Mouse (Mus musculus) liver, embryonic 13.5 days (tissue): ENCODE data around the gene Cacul1. TPM values are rescaled to one million over a fixed set of nuclear protein-coding genes. Genes with fewer than 3 reads are reported as not detected.

Source experiments
- ATAC-seq: fragments of 200-750 bp; cut with Nextera tagmentation; 2 replicates; pipeline ENCODE4 v1.8.0; 2017; ENCODE audit warnings: low read depth, mild to moderate bottlenecking, moderate number of reproducible peaks, moderate library complexity
- DNase-seq: peaks from one replicate; pipeline ENCODE4 v3.0.0; 2022
- H3K27ac ChIP-seq: fragments of 300-500 bp; sonication (generic); 2 replicates; pipeline ENCODE4 v1.5.1; 2015; ENCODE audit warnings: moderate library complexity, mild to moderate bottlenecking, inconsistent platforms
- H3K27me3 ChIP-seq: fragments of 300-500 bp; sonication (generic); 2 replicates; pipeline ENCODE4 v1.6.1; 2015; ENCODE audit warnings: mild to moderate bottlenecking, inconsistent platforms
- H3K36me3 ChIP-seq: fragments of 300-500 bp; sonication (generic); 2 replicates; pipeline ENCODE4 v1.6.1; 2015; ENCODE audit warnings: mild to moderate bottlenecking, inconsistent platforms
- H3K4me1 ChIP-seq: fragments of 300-500 bp; sonication (generic); replicated peaks from 2 replicates; pipeline ENCODE4 v1.6.1; 2015; ENCODE audit warnings: inconsistent platforms
- H3K4me2 ChIP-seq: fragments of 300-500 bp; sonication (generic); 2 replicates; pipeline ENCODE4 v1.6.1; 2015; ENCODE audit warnings: inconsistent platforms, mild to moderate bottlenecking, moderate library complexity
- H3K4me3 ChIP-seq: fragments of 300-500 bp; sonication (generic); replicated peaks from 2 replicates; pipeline ENCODE4 v1.5.1; 2015; ENCODE audit warnings: mild to moderate bottlenecking, inconsistent platforms
- H3K9ac ChIP-seq: fragments of 300-500 bp; sonication (generic); 2 replicates; pipeline ENCODE4 v1.6.1; 2015; ENCODE audit warnings: mild to moderate bottlenecking, inconsistent platforms
- H3K9me3 ChIP-seq: fragments of 300-500 bp; sonication (generic); replicated peaks from 2 replicates; pipeline ENCODE4 v1.6.1; 2016; ENCODE audit warnings: inconsistent platforms
- WGBS: fragments of 180-500 bp; shearing (Covaris S2); methylation state at CpG from one replicate; pipeline ENCODE4 v1.1.7; 2015; ENCODE audit not compliant: insufficient replicate concordance; 5-methylcytosine and 5-hydroxymethylcytosine counted together
- polyA plus RNA-seq: library from polyadenylated mRNA; unstranded; fragments of >200 nt; fragmentation: Nextera tagmentation; extraction: Ambion mirVana; gene quantifications from 2 replicates; pipeline ENCODE4 v1.2.1, GENCODE M21; 2015

Cacul1 gene
- polyA plus RNA-seq, 1 experiment from 2014 or later: 8.9 TPM

DNA sequence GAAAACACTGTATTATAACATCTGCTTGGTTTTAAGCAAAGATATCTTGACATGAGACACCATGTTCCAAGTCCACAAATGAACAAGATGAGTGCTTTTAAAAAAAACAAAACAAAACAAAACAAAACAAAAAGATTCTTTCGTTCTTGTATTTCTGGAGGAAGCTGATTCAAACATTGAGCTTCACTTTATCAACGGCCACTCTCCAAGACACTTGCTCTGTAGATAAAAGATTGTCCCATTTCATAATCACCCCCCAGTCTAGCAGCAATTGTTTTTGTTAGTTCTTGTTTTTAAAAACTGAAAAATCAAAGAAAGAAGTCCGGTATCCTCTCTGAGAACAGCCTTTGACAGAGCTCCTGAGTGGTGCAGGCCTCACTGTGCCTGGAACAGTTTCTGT is 52.2 kb downstream of the Cacul1 start:
- no peak overlapping the region for H3K4me2 ChIP-seq
- 63% methylated on average over 3 of the region's 3 CpGs for WGBS
- no peak overlapping the region for H3K4me3 ChIP-seq
- DNase-seq (no peak), ATAC-seq (no peak)
- no peak overlapping the region for H3K27ac ChIP-seq
- H3K36me3 ChIP-seq: peaks cover 17% of the 10 kb centered on the region
- H3K9ac ChIP-seq: no peak overlapping the region
- no peaks in the 10 kb centered on the region for H3K9me3 ChIP-seq
- H3K27me3 ChIP-seq: no peaks in the 10 kb centered on the region
- no peaks in the 10 kb centered on the region for H3K4me1 ChIP-seq

GRCm38 (mm10) chr19:60526876-60527275 is 53.9 kb downstream of the Cacul1 start:
- DNase-seq (no peak), ATAC-seq (no peak)
- Histone ChIP-seq H3K27ac (no peak overlapping the region), H3K4me2 (no peak overlapping the region), H3K36me3 (peaks cover 15% of the 10 kb centered on the region), H3K9me3 (no peaks in the 10 kb centered on the region), H3K27me3 (no peaks in the 10 kb centered on the region), H3K9ac (no peak overlapping the region), H3K4me3 (no peak overlapping the region), H3K4me1 (no peaks in the 10 kb centered on the region)
- 77% methylated on average over 4 of the region's 4 CpGs for WGBS

DNA sequence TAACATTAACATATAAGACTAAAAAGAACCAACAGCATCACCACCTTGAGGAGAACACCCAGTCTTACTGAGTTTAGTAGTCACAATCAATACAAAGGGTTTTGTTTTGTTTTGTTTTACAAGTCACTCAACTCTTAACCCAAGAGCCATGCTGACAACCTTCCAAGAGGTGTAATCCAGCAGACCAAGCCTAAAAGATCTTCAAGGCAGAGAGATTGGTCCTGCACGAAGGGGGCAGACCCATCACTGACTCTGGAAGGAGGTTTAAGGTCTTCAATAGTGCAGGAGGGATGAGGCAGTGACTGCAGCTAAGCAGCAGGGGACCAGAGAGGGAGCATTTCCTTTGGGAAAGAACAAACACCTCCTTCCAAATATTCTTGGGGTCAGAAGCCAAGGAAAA is 55.7 kb downstream of the Cacul1 start:
- ATAC-seq: no peak
- Histone ChIP-seq H3K27ac (no peak overlapping the region), H3K4me2 (no peak overlapping the region), H3K9ac (no peak overlapping the region), H3K4me1 (no peaks in the 10 kb centered on the region), H3K27me3 (no peaks in the 10 kb centered on the region), H3K36me3 (peaks cover 15% of the 10 kb centered on the region), H3K9me3 (no peaks in the 10 kb centered on the region), H3K4me3 (no peak overlapping the region)
- DNase-seq: no peak
- 76% methylated on average over 1 of the region's 1 CpGs for WGBS

DNA sequence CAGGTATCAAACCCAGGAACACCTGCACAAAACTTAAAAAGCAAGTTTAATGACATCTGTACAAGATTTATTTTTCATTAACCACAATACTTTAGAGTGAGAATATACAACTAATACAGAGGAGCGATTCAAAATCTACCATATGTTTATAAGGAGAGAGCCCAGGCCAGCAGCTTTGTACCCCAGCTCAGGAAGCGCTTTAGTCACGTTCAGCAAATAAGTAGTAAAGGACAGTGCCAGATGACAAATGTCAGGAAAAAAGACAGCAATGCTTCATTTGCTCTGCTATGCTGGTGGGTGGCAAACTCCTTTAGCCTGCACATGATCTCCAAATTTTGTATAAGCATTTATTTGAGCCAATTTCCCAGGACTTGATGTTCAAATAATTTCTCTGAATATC is 56.1 kb downstream of the Cacul1 start:
- Histone ChIP-seq H3K27ac (no peak overlapping the region), H3K9ac (no peak overlapping the region), H3K4me2 (no peak overlapping the region), H3K9me3 (no peaks in the 10 kb centered on the region), H3K4me3 (no peak overlapping the region), H3K36me3 (peaks cover 11% of the 10 kb centered on the region), H3K27me3 (no peaks in the 10 kb centered on the region), H3K4me1 (no peaks in the 10 kb centered on the region)
- DNase-seq (no peak), ATAC-seq (no peak)
- WGBS: 77% methylated on average over 3 of the region's 3 CpGs

DNA sequence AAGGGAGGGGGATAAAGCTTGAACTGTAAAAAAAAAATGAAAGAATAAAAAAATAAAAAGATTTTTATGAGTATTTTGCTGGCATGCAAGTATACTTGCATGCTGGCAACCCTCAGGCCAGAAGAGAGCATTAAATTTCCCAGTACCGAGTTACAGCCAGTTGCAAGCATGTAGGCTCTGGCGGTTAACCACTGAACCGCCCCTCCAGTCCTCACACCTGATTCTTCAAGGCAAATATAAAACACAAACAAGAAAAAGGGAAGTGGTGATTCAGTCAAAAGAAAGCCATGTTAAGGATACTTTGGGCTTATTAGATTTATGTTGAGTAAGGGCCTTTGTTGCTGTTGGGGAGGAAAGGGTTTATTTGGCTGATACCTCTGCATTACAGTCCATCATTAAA is 60.7 kb downstream of the Cacul1 start:
- WGBS: 58% methylated on average over 3 of the region's 3 CpGs
- no peaks in the 10 kb centered on the region for H3K27me3 ChIP-seq
- H3K4me2 ChIP-seq: no peak overlapping the region
- no peaks in the 10 kb centered on the region for H3K9me3 ChIP-seq
- no peak overlapping the region for H3K4me3 ChIP-seq
- no peak for DNase-seq
- ATAC-seq: no peak
- H3K36me3 ChIP-seq: no peaks in the 10 kb centered on the region
- no peak overlapping the region for H3K27ac ChIP-seq
- H3K9ac ChIP-seq: no peak overlapping the region
- no peaks in the 10 kb centered on the region for H3K4me1 ChIP-seq

GRCm38 (mm10) chr19:60515064-60515463 is 65.8 kb downstream of the Cacul1 start:
- Histone ChIP-seq H3K4me2 (no peak overlapping the region), H3K27me3 (no peaks in the 10 kb centered on the region), H3K4me1 (no peaks in the 10 kb centered on the region), H3K27ac (no peak overlapping the region), H3K4me3 (no peak overlapping the region), H3K9me3 (no peaks in the 10 kb centered on the region), H3K9ac (no peak overlapping the region), H3K36me3 (no peaks in the 10 kb centered on the region)
- DNase-seq (no peak), ATAC-seq (no peak)
- 43% methylated on average over 2 of the region's 2 CpGs for WGBS

DNA sequence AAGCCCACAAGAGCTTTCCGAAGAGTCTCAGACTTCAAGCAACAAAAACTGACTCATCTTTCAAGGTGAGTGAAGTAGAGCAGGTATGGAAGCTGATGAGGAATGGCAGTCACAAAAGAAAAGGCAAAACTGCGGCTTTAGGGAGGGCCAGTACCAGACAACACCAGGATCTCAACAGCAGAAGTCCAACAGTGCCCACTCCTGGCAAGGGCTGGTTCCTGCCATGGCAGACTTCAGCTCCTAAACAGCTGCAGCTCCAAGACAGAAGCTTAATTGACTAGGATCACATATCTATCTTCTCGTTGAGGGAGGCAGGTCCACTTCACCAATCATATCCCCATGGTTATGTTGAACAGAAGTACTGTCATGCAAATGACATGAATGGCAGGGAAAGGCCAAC is 67.4 kb downstream of the Cacul1 start:
- Histone ChIP-seq H3K9ac (no peak overlapping the region), H3K9me3 (no peaks in the 10 kb centered on the region), H3K36me3 (no peaks in the 10 kb centered on the region), H3K27me3 (no peaks in the 10 kb centered on the region), H3K27ac (no peak overlapping the region), H3K4me1 (no peaks in the 10 kb centered on the region), H3K4me2 (no peak overlapping the region), H3K4me3 (no peak overlapping the region)
- no peak for DNase-seq
- 39% methylated on average over 3 of the region's 3 CpGs for WGBS
- ATAC-seq: no peak

DNA sequence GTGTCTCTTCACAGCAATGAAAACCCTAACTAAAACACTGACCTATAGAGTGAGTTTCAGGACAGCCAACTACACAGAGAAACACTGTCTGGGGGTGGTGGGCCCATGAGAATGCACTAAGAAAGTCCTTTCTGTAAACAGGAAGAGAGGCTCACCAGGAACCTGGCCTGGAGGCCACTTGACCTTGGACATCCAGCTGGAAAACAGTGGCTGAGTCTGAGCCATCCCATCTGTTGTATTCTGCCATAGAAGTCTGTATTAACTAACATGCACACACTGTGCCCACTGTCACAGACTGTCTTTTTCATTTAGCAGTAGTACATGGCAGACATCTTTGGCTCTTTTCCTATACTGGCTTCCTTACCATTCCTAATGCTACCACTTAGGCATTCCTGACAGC is 80.6 kb downstream of the Cacul1 start:
- H3K27ac ChIP-seq: no peak overlapping the region
- no peak for DNase-seq
- H3K4me2 ChIP-seq: no peak overlapping the region

GRCm38 (mm10) chr19:60497171-60497570 is 83.7 kb downstream of the Cacul1 start:
- DNase-seq (no peak), ATAC-seq (no peak)
- WGBS: 45% methylated on average over 4 of the region's 4 CpGs
- Histone ChIP-seq H3K36me3 (no peaks in the 10 kb centered on the region), H3K27me3 (0 out of 2 replicates have a peak, but pooled peaks cover 3% of the 10 kb centered on the region), H3K4me1 (no peaks in the 10 kb centered on the region), H3K9ac (no peak overlapping the region), H3K9me3 (no peaks in the 10 kb centered on the region), H3K4me2 (no peak overlapping the region), H3K4me3 (no peak overlapping the region), H3K27ac (no peak overlapping the region)

More for the DNA sequence above, 80.6 kb downstream of the Cacul1 start:
- no peak overlapping the region for H3K9ac ChIP-seq
- no peak overlapping the region for H3K4me3 ChIP-seq
- H3K4me1 ChIP-seq: no peaks in the 10 kb centered on the region
- no peaks in the 10 kb centered on the region for H3K9me3 ChIP-seq
- no peaks in the 10 kb centered on the region for H3K36me3 ChIP-seq
- no peak for ATAC-seq
- 0 out of 2 replicates have a peak, but pooled peaks cover 3% of the 10 kb centered on the region for H3K27me3 ChIP-seq

DNA sequence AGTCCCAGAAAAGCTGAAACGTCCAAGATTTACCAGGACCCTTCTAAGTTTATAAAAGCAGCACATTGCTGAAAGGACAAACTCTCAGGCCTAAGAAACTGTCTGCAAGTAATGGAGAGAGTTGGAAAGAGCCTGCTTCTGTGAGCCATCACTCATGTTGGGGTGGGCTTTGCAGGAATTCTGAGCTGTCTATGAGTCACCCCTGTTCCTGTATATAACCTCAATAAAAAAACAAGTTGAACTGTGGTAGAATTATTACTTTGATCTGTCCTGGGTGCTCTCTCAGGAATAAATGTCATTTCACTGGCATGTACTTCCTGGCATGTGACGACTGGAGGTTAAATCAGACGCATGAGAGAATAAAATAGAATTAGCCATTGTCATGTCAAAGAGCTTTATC is 85.1 kb downstream of the Cacul1 start:
- no peak for DNase-seq

DNA sequence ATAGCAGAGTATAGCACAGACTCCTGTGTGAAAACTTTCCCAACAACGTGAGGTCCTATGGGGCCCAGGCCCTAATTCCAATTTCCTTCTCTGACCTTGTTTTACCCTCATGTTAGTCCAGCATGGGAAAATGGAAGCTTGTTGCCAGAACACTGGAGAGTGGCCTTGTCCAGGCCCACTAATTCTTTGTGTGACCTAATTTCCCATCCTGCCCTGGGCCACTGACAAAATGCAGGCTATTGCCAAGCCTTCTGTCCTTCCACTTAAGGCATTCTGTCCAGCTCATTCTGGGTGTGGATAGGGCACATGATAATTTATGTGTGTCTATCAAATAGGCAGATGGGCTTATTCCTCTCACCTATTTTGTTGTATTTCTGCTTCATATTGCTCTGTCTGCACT is 91.3 kb downstream of the Cacul1 start:
- Histone ChIP-seq H3K4me2 (no peak overlapping the region), H3K36me3 (no peaks in the 10 kb centered on the region), H3K27me3 (no peaks in the 10 kb centered on the region), H3K4me1 (no peaks in the 10 kb centered on the region), H3K4me3 (no peak overlapping the region), H3K27ac (no peak overlapping the region), H3K9ac (no peak overlapping the region), H3K9me3 (no peaks in the 10 kb centered on the region)
- DNase-seq (no peak), ATAC-seq (no peak)
- 62% methylated on average over 1 of the region's 1 CpGs for WGBS

More for the DNA sequence above, 85.1 kb downstream of the Cacul1 start:
- Histone ChIP-seq H3K27me3 (no peaks in the 10 kb centered on the region), H3K9ac (no peak overlapping the region), H3K9me3 (no peaks in the 10 kb centered on the region), H3K27ac (no peak overlapping the region), H3K36me3 (no peaks in the 10 kb centered on the region), H3K4me1 (no peaks in the 10 kb centered on the region), H3K4me2 (no peak overlapping the region), H3K4me3 (no peak overlapping the region)
- no peak for ATAC-seq
- WGBS: 52% methylated on average over 3 of the region's 3 CpGs

DNA sequence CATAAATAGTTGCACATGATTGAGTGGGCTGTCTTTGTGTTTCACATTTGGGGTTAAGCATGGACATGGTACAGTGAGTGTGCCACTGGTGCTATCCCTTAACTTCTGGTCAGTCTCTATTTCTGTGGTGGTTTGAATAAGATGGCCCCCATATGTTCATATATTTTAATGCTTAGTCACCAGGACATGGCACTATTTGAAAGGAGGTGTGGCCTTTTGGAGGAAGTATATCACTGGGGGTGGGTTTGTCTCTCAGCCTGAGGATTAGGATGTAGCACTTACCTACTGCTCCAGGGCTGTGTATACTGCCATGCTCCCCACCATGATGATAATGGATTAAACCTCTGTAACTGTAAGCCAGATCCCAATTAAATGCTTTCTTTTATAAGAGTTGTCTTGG is 95.6 kb downstream of the Cacul1 start:
- Histone ChIP-seq H3K4me1 (no peaks in the 10 kb centered on the region), H3K27me3 (no peaks in the 10 kb centered on the region), H3K9ac (no peak overlapping the region), H3K27ac (no peak overlapping the region), H3K36me3 (no peaks in the 10 kb centered on the region), H3K4me2 (no peak overlapping the region), H3K4me3 (no peak overlapping the region), H3K9me3 (no peaks in the 10 kb centered on the region)
- ATAC-seq (no peak), DNase-seq (no peak)

- H3K27ac ChIP-seq: no peak overlapping the region
- DNase-seq: no peak
- H3K27me3 ChIP-seq: no peaks in the 10 kb centered on the region
- no peaks in the 10 kb centered on the region for H3K36me3 ChIP-seq
- 12% methylated on average over 1 of the region's 1 CpGs for WGBS
- no peak overlapping the region for H3K4me3 ChIP-seq
- no peak for ATAC-seq
- H3K4me2 ChIP-seq: no peak overlapping the region
- no peak overlapping the region for H3K9ac ChIP-seq
- no peaks in the 10 kb centered on the region for H3K4me1 ChIP-seq
- no peaks in the 10 kb centered on the region for H3K9me3 ChIP-seq
Observed at GRCm38 (mm10) chr19:60478859-60479258, 102.0 kb downstream of the Cacul1 start.
